Mouse (Mus musculus) midbrain, postnatal 0 days (tissue): ENCODE measurements around the gene Dnlz. TPM values are rescaled to one million over a fixed set of nuclear protein-coding genes. Genes with fewer than 3 reads are reported as not detected.
A peak's percentile ranks its signal among the peaks of the same experiment; 100 is the strongest.

ENCODE experiments used
- ATAC-seq: fragments of 200-750 bp; cut with Nextera tagmentation; 2 replicates; pipeline ENCODE4 v1.8.0; 2017; ENCODE audit warnings: moderate number of reproducible peaks, mild to moderate bottlenecking, moderate TSS enrichment, moderate library complexity; ENCODE audit not compliant: low FRiP score
- DNase-seq: peaks from one replicate; pipeline ENCODE4 v3.0.0-alpha.2; 2015; ENCODE audit warnings: low spot score
- H3K27ac ChIP-seq: fragments of 300-500 bp; sonication (generic); 2 replicates; pipeline ENCODE4 v1.5.1; 2014; ENCODE audit warnings: low read depth, mild to moderate bottlenecking, low read length, mixed read lengths
- H3K27me3 ChIP-seq: fragments of 300-500 bp; sonication (generic); 2 replicates; pipeline ENCODE4 v1.6.1; 2014; ENCODE audit warnings: low read length, control low read depth, mixed read lengths; ENCODE audit not compliant: insufficient read depth
- H3K36me3 ChIP-seq: fragments of 300-500 bp; sonication (generic); 2 replicates; pipeline ENCODE4 v1.6.1; 2014; ENCODE audit warnings: low read length, control low read depth, mixed read lengths; ENCODE audit not compliant: insufficient read depth
- H3K4me1 ChIP-seq: fragments of 300-500 bp; sonication (generic); 2 replicates; pipeline ENCODE4 v1.6.1; 2014; ENCODE audit warnings: mild to moderate bottlenecking, control low read depth, antibody characterized with exemption, low read length, mixed read lengths; ENCODE audit not compliant: insufficient read depth
- H3K4me2 ChIP-seq: fragments of 300-500 bp; sonication (generic); 2 replicates; pipeline ENCODE4 v1.6.1; 2014; ENCODE audit warnings: low read depth, mild to moderate bottlenecking, low read length, mixed read lengths; ENCODE audit not compliant: poor library complexity, severe bottlenecking
- H3K4me3 ChIP-seq: fragments of 300-500 bp; sonication (generic); 2 replicates; pipeline ENCODE4 v1.5.1; 2014; ENCODE audit warnings: low read depth, mild to moderate bottlenecking, low read length, moderate library complexity
- H3K9ac ChIP-seq: fragments of 300-500 bp; sonication (generic); replicated peaks from 2 replicates; pipeline ENCODE4 v1.6.1; 2014; ENCODE audit warnings: mild to moderate bottlenecking, low read length, moderate library complexity, mixed read lengths; ENCODE audit not compliant: poor library complexity, severe bottlenecking
- H3K9me3 ChIP-seq: fragments of 300-500 bp; sonication (generic); 2 replicates; pipeline ENCODE4 v1.6.1; 2016; ENCODE audit warnings: low read length, control low read depth
- CTCF ChIP-seq: IDR thresholded peaks from 2 replicates; pipeline ENCODE4 v1.5.1; 2016; ENCODE audit warnings: antibody characterized with exemption, mild to moderate bottlenecking
- WGBS: fragments of 180-500 bp; shearing (Covaris S2); extraction: QIAGEN DNeasy Blood & Tissue Kit; methylation state at CpG from one replicate; pipeline ENCODE4 v1.1.7; 2014; 5-methylcytosine and 5-hydroxymethylcytosine counted together
- polyA plus RNA-seq: library from polyadenylated mRNA; unstranded; fragments of >200 nt; fragmentation: Nextera tagmentation; extraction: Ambion mirVana; gene quantifications from 2 replicates; pipeline ENCODE4 v1.2.1, GENCODE M21; 2015
- total RNA-seq: library from RNA; depleted of rRNA; stranded (reverse); fragments of >200 nt; gene quantifications from 2 replicates; pipeline ENCODE4 v1.2.3, GENCODE M21; 2014

Dnlz gene
- total and polyA plus RNA-seq, 2 experiments from 2014 or later = 24.1 to 27.4 TPM

GRCm38 (mm10) chr2:26372396-26372795 is 20.5 kb upstream of the Dnlz start:
- H3K27me3 ChIP-seq = no peaks in the 10 kb centered on the region
- ATAC-seq (no peak), DNase-seq (no peak)
- no peak overlapping the region for H3K4me3 ChIP-seq
- no peaks in the 10 kb centered on the region for H3K4me1 ChIP-seq
- H3K4me2 ChIP-seq = no peak overlapping the region
- H3K9ac ChIP-seq = no peak overlapping the region
- TF ChIP-seq CTCF = no peak
- peaks cover 88% of the 10 kb centered on the region for H3K36me3 ChIP-seq
- H3K27ac ChIP-seq = no peak overlapping the region
- 95% methylated on average over 8 of the region's 8 CpGs for WGBS
- H3K9me3 ChIP-seq = no peaks in the 10 kb centered on the region

GRCm38 (mm10) chr2:26368572-26368971 is 16.7 kb upstream of the Dnlz start:
- Histone ChIP-seq H3K4me1 (no peaks in the 10 kb centered on the region), H3K27me3 (no peaks in the 10 kb centered on the region), H3K4me2 (no peak overlapping the region), H3K27ac (no peak overlapping the region), H3K36me3 (peaks cover 90% of the 10 kb centered on the region), H3K9me3 (no peaks in the 10 kb centered on the region), H3K9ac (no peak overlapping the region), H3K4me3 (no peak overlapping the region)
- WGBS = 83% methylated on average over 1 of the region's 1 CpGs
- ATAC-seq (no peak), DNase-seq (no peak)
- TF ChIP-seq CTCF = no peak

- H3K9ac ChIP-seq = no peak overlapping the region
- no peak overlapping the region for H3K4me3 ChIP-seq
- H3K4me1 ChIP-seq = no peaks in the 10 kb centered on the region
- no peak for DNase-seq
- no peak overlapping the region for H3K4me2 ChIP-seq
- no peak for TF ChIP-seq CTCF
- H3K36me3 ChIP-seq = peaks cover 89% of the 10 kb centered on the region
- H3K27ac ChIP-seq = no peak overlapping the region
- no peak for ATAC-seq
- WGBS = 91% methylated on average over 6 of the region's 6 CpGs
- no peaks in the 10 kb centered on the region for H3K27me3 ChIP-seq
- no peaks in the 10 kb centered on the region for H3K9me3 ChIP-seq
These were observed 16.0 kb upstream of the Dnlz start for GRCm38 (mm10) chr2:26367911-26368310.

GRCm38 (mm10) chr2:26364738-26365465 is 13.0 kb upstream of the Dnlz start:
- H3K27me3 ChIP-seq = no peaks in the 10 kb centered on the region
- no peak for TF ChIP-seq CTCF

GRCm38 (mm10) chr2:26363481-26363880 is 11.6 kb upstream of the Dnlz start:
- TF ChIP-seq CTCF = no peak
- Histone ChIP-seq H3K4me3 (no peak overlapping the region), H3K9ac (no peak overlapping the region), H3K4me2 (no peak overlapping the region), H3K27ac (no peak overlapping the region), H3K27me3 (no peaks in the 10 kb centered on the region), H3K9me3 (no peaks in the 10 kb centered on the region), H3K36me3 (peaks cover 56% of the 10 kb centered on the region), H3K4me1 (no peaks in the 10 kb centered on the region)
- 97% methylated on average over 5 of the region's 5 CpGs for WGBS
- ATAC-seq (no peak), DNase-seq (no peak)

More at GRCm38 (mm10) chr2:26364738-26365465, 13.0 kb upstream of the Dnlz start:
- no peaks in the 10 kb centered on the region for H3K9me3 ChIP-seq
- peaks cover 70% of the 10 kb centered on the region for H3K36me3 ChIP-seq
- no peak overlapping the region for H3K4me2 ChIP-seq
- no peak overlapping the region for H3K9ac ChIP-seq
- H3K4me3 ChIP-seq = no peak overlapping the region
- no peak overlapping the region for H3K27ac ChIP-seq
- H3K4me1 ChIP-seq = no peaks in the 10 kb centered on the region
- 76% methylated on average over 10 of the region's 10 CpGs for WGBS
- ATAC-seq (no peak), DNase-seq (peak; percentile 21)

GRCm38 (mm10) chr2:26362991-26363390 is 11.1 kb upstream of the Dnlz start:
- Histone ChIP-seq H3K4me1 (no peaks in the 10 kb centered on the region), H3K36me3 (peaks cover 51% of the 10 kb centered on the region), H3K9me3 (no peaks in the 10 kb centered on the region), H3K4me2 (no peak overlapping the region), H3K9ac (no peak overlapping the region), H3K27me3 (no peaks in the 10 kb centered on the region), H3K4me3 (no peak overlapping the region), H3K27ac (no peak overlapping the region)
- TF ChIP-seq CTCF = no peak
- 87% methylated on average over 5 of the region's 5 CpGs for WGBS
- DNase-seq (no peak), ATAC-seq (no peak)
